Mouse (Mus musculus): ENCODE measurements around the gene Tesmin.

The Tesmin gene

DNA sequence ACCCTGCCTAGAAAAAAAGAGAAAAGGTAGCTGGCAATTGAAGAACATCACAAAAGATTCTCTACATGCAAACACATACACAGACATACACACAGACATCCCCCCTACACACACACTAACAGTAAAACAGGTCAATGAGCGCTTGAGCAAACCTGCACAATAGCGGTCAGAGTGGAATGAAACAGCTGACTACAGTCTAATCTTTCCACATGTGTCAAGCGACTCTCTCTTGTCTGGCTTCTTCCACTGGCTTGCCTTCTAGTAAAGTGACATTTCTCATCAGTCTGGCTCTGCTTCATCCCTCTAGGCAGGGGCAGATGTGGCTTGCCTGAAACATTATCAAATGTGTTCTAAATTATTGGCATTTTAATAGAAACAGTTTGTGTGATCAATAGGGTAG lies 5.6 kb downstream of the Tesmin start:
- no peak for DNase-seq (ENCODE audit: low spot score)

DNA sequence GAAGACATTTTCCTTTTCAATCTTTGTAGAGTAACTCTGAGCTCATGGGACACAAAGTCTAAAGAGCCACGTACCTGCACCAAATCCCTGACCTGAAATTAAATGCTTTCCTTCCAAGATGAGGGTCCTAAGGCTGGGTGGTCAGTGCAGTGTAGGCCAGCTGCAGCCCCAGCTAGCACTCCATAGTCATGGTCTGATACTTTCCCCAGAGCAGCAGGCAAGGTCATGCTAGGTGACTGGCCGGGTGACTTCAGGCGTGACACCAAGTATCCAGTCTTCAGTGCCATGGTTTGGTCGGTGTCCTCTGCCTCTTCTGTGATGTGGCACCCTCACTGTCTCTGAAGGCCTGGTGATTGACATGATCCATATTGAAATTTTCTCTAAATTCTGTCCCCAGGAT lies 11.4 kb downstream of the Tesmin start:
- DNase-seq (ENCODE audit: low spot score), result no peak

- DNase-seq (ENCODE audit: low spot score), result no peak
Observed at GRCm38 (mm10) chr19:3401504-3401903, 12.8 kb downstream of the Tesmin start.

DNA sequence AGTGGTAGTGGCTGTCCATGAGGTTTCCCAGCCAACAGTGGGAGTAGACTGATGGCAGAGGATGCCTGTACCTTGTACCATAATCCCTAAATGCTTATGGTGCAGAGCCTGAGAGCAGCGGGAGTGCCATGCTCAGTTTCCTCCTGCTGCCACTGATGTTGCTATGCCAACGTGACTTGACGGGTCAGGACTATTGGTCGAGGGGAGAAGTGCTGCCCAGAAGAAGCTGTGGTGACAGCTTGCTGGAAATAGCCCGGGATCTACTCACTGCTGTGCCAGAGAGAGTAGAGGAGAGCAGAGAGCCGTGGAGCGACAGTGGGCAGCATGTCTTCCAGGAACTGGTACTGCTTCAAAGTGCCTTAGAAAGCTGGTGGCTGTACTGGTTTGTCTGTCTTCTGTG lies 13.3 kb downstream of the Tesmin start:
- DNase-seq (ENCODE audit: low spot score), result no peak

GRCm38 (mm10) chr19:3402390-3402789 lies 13.7 kb downstream of the Tesmin start:
- DNase-seq (ENCODE audit: low spot score), result no peak

DNA sequence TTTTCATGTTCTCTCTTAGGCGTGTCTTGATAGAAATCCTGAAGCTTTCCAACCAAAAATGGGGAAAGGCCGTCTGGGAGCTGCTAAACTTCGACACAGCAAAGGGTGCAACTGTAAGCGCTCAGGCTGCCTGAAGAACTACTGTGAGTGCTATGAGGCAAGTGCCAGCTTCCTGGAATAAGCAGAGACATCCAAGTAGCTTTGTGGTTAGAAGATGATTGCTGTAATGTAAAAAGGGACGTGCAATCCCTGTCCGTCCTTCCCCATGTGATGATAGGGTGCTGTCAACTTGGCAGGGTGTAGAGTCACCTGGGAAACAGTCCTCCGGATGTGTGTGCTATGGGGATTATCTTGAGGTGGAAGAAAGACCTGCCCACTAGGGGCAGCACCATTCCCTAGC lies 15.4 kb downstream of the Tesmin start:
- no peak for DNase-seq (ENCODE audit: low spot score)

DNA sequence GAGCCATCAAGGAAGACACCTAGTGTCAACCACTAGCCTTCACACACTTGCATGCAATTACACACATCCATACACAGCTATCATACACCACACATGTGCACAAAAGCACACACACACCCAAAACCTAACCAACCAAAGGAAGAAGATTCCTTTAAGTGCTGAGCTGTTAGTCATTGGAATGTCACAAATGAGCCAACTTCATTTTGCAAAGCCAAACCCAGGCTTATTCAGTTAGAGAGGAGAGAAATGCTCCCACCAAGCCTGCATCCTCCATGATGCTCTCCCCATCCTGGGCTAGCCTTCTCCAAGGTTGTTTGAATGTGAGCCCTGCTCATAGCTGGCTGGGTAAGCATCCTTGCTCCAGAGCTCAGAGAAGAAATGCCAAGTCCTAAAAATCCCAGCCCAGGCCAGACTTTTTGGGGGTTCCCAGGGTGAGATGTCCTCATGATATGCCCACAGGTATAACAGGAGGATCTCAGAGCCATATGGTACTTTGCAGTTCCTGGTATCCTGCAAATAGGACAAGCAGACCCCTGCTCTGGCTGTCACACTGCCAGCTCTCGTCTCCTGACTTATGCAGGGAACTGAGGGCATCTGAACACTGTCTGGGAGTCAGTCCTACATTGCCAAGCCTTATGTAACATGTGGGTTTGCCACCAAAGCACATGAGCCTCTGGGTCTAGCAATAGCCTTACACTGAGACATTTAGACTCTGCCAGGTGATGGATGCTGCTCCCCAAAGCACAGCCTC lies 17.0 kb downstream of the Tesmin start:
- DNase-seq (ENCODE audit: low spot score), result no peak

- DNase-seq (ENCODE audit: low spot score), result no peak
Observed at GRCm38 (mm10) chr19:3414268-3414733, 25.6 kb downstream of the Tesmin start, which contains the start of gene Gal. Gene Gal (minus strand): TSS chr19:3414544.

- DNase-seq (ENCODE audit: low spot score), result no peak
Observed at GRCm38 (mm10) chr19:3419251-3419650, 30.6 kb downstream of the Tesmin start.

DNA sequence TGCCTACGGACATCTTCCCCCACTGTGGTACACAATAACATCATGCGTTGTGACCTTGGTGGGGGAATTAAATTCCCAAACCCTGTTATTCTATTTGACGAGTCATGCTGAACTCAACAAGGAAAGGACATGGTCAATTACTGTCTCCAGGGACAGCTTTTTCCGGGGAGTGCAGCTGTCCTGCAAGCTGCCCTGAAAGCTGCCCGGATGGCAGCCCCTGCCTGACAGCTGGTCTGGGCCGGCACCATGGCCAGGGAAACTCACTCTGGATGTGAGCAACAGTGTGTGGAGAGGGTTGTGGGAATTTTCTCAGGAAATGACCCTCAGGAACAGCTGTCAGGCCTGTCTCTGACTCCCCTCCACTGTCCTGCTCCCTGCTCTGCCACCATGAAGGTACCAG lies 33.8 kb downstream of the Tesmin start:
- DNase-seq (ENCODE audit: low spot score), result no peak

DNA sequence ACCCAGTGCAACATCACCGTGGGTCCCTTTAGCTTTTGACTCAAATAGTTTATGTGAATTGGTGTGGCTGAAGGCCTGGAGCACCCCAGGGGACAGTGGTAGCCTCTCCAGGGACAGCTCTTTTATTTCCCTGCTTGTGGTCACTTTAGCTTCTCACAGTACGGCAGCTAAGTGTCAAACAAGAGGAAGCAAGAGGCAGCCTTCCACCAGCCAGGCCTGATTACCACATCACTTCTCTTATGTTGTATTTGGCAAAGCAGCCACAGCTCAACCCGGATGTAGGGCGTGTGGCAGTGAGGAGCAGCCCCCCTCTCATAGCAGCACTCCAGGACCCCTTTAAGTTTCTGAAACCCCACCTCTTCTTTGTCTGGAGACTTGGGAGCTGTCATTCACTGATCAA lies 34.3 kb downstream of the Tesmin start:
- peak; percentile 53 for DNase-seq (ENCODE audit: low spot score)

GRCm38 (mm10) chr19:3424214-3424613 lies 35.6 kb downstream of the Tesmin start:
- DNase-seq (ENCODE audit: low spot score), result no peak

GRCm38 (mm10) chr19:3428057-3428830 lies 39.6 kb downstream of the Tesmin start:
- no peak for DNase-seq (ENCODE audit: low spot score)

GRCm38 (mm10) chr19:3429156-3429816 lies 40.6 kb downstream of the Tesmin start:
- DNase-seq (ENCODE audit: low spot score), result peak; percentile 40

GRCm38 (mm10) chr19:3431066-3431465 lies 42.4 kb downstream of the Tesmin start:
- DNase-seq (ENCODE audit: low spot score), result no peak

- no peak for DNase-seq (ENCODE audit: low spot score)
Observed at GRCm38 (mm10) chr19:3431969-3432368, 43.3 kb downstream of the Tesmin start.

DNA sequence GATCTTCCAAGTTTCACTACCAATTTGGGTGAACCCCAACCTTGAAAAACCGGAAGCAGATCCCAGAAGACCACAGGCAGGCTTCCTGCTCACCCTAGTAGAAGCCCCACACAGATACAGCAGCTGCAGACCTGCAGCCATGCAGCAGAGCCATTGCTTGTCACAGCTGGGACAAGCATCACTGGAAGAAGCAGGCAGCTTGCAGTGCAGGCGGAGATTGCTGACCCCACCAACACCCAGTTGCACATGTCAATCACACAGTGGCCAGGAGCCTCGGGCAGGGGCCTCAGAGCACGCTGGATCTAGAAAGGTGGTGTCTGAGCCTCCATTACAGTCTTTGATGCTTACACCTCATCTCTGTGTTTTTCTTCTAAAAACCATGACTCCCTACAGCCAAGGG lies 45.5 kb downstream of the Tesmin start:
- no peak for DNase-seq (ENCODE audit: low spot score)

DNA sequence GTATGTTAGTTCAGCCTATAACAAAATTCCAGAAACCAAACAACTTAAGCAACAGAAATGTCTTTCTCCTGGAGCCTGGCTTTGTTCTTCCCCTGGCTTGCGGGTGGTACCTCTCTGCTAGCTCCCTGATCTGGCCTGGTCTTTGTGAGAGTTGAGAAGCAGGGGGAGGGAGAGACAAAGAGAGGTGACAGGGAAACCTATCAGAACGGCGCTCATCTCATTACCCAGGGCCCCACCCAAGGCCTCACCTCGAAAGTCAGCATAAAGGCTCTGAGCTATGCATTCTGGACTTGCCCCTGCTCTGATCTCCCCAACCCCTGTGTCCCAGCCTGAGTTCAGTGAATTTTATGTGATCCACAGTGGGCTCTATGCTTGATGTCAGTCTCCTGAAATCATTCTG lies 46.0 kb downstream of the Tesmin start:
- DNase-seq (ENCODE audit: low spot score), result no peak

DNA sequence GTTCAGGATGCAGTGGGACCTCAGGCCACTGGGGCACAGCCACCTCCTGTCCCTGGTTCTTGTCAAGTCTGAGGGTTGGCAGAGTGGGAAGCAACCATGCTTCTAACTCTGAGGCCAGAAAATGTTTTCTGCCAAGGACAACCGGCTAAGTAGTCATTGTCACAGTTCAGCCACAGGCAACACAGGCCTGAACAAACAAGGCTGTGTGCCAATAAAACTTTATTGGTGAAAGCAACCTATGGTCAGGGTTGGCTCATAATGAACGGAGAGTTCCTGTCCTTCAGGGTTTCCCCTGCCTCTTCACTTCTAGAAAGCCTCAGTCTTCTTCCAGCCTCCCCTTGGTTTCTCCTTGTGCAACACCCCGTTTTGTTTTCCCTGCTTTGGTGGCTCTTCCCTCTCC lies 47.2 kb downstream of the Tesmin start:
- DNase-seq (ENCODE audit: low spot score), result peak; percentile 66

GRCm38 (mm10) chr19:3436840-3437239 lies 48.2 kb downstream of the Tesmin start:
- no peak for DNase-seq (ENCODE audit: low spot score)

DNA sequence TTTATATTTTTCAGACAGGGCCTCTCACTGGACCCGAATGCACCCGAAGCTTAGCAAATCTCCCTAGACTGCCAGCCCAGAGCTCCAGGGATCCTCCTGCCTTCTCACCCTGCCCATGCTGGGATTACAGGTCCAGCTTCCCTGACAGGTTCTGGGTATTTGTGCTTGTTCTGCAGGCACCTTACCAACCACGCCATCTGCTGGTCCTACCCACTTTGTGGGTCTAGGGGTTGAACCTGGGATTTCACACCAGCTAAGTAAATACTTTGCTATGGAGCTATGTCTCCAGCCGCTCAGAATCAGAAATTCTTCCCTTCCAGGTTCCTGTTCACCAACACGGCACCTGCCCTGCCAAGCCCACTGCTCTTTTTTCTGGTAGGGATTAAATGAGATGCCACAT lies 49.3 kb downstream of the Tesmin start:
- peak; percentile 32 for DNase-seq (ENCODE audit: low spot score)

- DNase-seq (ENCODE audit: low spot score), result no peak
Observed at GRCm38 (mm10) chr19:3440667-3441066, 52.0 kb downstream of the Tesmin start.

- no peak for DNase-seq (ENCODE audit: low spot score)
Observed at GRCm38 (mm10) chr19:3441092-3441491, 52.4 kb downstream of the Tesmin start.
